Mouse (Mus musculus) heart, adult 9 months (tissue): Measurements from ENCODE around the gene Specc1l.

Experiments used
- DNase-seq, 2 experiments: peaks; one replicate each; pipeline ENCODE4 v3.0.0; 2022; ENCODE audit warnings: low spot score in 2 of 2

The Specc1l gene

GRCm38 (mm10) chr10:75224154-75224553 is 12.3 kb downstream of the Specc1l start:
- no peak for DNase-seq

DNA sequence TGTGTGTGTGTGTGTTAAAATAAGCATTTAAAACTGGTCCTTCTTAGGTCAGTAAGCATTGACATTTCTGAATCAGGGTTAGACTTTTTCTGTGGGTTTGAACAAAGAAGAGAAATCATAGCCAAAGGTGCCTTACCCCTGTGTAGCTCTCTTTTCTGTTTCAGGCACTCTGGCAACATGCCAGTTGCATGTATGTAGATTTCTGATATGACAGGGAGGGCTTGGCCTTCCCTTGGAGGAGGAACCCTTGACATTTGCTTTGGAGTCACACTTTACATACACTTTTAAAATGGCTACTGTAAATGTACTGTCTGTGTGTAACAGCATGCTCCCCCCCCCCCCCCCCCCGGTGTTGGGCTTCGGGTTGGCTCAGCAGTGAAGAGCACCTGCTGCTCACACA is 12.8 kb downstream of the Specc1l start:
- no peak for DNase-seq

GRCm38 (mm10) chr10:75227381-75227780 is 15.5 kb downstream of the Specc1l start:
- no peak for DNase-seq

DNA sequence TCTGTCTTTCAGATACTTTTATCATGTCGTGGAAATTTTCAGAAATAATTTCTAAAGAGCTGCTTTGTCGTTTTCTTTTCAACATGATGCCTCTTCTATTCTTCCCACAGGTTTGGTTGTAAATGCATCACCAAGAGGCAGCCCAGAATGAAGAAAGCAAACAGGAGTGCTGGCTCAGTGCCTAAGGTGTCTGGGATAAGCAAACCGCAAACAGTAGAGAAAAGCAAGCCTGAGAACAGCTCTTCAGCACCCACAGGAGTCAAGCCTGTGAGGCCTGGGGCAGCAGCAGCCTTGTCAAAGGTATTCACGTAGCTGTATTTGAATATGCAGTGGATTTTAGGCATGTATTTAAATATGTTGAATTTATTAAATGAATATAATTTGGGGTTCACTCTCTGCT is 18.7 kb downstream of the Specc1l start:
- DNase-seq, result no peak

DNA sequence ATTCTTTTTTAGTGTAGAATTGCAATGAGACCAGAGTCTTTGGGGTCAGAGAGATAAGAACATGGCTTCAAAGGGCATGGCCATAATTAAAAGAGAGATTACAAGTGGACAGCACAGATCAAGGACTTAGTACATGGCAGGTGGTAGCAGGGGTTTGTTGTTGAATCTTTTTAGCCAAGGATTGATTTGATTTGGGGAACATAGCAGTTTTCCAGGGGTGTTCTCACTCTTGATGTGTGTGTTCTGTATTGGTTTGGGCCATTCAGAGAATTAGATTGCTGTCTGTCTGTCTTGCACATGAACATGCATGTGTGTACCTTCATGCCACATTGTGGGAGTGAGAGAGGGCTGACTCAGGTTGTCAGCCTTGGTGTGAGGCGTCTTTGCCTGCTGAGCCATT is 20.0 kb downstream of the Specc1l start:
- no peak for DNase-seq

GRCm38 (mm10) chr10:75232612-75233155 is 20.8 kb downstream of the Specc1l start:
- DNase-seq, result no peak

- DNase-seq, result no peak
Observed at GRCm38 (mm10) chr10:75233489-75233888, 21.6 kb downstream of the Specc1l start.

DNA sequence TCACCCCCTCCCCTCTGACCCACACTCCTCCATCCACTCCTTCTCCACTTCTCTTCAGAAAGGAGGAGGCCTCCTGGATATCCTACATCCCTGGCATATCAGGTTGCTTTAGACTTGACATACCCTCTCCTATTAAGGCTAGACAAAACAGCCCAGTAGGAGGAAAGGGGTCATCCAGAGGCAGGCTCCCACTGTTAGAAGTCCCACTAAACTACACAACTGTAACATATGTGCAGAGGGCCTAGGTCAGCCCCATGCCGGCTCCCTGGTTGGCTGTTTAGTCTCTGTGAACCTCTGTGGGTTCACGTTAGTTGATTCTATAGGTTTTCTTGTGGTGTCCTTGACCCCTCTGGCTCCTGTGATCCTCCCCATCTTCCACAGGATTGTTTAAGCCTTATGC is 23.9 kb downstream of the Specc1l start:
- DNase-seq, result no peak

- no peak for DNase-seq
Observed at GRCm38 (mm10) chr10:75236156-75236555, 24.3 kb downstream of the Specc1l start.

DNA sequence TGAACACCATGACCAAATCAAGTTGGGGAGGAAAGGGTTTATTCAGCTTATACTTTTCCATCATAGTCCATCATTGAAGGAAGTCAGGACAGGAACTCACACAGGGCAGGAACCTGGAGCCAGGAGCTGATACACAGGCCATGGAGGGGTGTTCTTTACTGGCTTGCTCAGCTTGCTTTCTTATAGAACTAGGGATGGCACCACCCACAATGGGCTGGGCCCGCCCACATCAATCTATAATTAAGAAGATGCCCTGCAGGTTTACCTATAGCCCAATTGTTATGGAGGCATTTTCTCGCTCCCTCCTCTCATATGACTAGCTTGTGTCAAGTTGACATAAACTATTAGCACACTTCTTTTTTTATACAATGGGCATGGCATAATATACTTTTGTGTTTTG is 25.3 kb downstream of the Specc1l start:
- DNase-seq, result no peak

- no peak for DNase-seq
Observed at GRCm38 (mm10) chr10:75240583-75241250, 28.8 kb downstream of the Specc1l start.

DNA sequence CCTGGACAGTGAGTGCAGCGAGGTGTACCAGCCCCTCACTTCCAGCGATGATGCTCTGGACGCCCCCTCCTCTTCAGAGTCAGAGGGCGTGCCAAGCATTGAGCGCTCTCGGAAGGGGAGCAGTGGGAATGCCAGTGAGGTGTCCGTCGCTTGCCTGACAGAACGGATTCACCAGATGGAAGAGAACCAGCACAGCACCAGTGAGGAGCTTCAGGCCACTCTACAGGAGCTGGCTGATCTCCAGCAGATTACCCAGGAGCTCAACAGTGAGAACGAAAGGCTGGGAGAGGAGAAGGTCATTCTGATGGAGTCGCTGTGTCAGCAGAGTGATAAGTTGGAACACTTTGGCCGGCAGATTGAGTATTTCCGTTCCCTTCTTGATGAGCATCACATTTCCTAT is 33.9 kb downstream of the Specc1l start:
- no peak for DNase-seq

GRCm38 (mm10) chr10:75246331-75246730 is 34.5 kb downstream of the Specc1l start:
- DNase-seq, result no peak

GRCm38 (mm10) chr10:75251011-75251410 is 39.1 kb downstream of the Specc1l start:
- DNase-seq, result peak in 1 of 2 experiments; percentile 10

GRCm38 (mm10) chr10:75252301-75253022 is 40.6 kb downstream of the Specc1l start:
- DNase-seq, result no peak

- DNase-seq, result peak in 1 of 2 experiments; percentile 26
Observed at GRCm38 (mm10) chr10:75255091-75255490, 43.2 kb downstream of the Specc1l start.

DNA sequence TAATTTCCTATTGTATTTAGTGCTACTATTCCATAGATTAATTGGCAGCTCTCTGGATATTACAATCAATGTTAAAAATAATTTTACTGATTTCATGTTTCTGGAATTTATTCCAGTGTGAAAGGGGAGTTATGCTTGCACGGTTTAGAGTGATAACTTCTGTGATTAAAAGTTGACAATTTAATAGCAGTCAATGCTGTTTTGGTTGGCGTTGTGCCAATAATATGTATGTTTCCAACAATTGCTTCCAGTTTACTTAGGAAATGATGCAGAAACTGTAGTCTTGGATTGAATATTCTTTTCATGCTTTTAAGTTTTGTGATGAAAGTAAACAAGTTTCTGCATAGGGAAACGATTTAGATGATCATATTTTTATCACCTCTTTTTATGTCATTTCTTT is 45.5 kb downstream of the Specc1l start:
- DNase-seq, result no peak

GRCm38 (mm10) chr10:75258241-75258640 is 46.4 kb downstream of the Specc1l start:
- peak; percentile 46 to 60 for DNase-seq

GRCm38 (mm10) chr10:75261268-75261667 is 49.4 kb downstream of the Specc1l start:
- no peak for DNase-seq

DNA sequence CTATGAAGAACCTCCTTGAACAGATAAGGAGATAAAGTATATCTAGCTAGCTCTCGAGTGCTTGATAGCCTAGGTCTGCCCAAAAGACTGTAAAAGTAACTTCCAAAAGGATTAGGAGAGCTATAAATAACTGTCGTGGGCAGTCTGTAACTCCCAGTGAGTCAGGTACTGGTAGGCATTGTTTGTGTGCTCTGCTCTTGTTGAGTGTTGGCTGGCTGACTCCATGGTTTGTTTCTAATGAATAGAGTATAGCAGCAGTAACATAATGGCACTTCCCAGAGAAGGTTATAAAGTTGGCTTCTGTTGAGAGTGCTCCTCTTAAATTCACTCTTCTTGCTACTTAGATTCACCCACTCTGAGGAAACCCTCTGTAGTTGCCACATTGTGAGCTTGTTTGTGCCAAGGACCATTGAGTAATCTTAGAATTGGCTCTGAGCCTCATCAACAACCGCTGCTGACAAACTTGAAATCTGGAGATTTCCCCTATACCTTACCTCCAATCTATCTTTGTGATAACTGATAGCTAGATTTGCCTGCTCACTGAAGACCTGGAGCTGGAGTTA is 53.2 kb downstream of the Specc1l start:
- no peak for DNase-seq

- DNase-seq, result peak; percentile 22 to 39
Observed at GRCm38 (mm10) chr10:75273020-75273419, 61.1 kb downstream of the Specc1l start.

DNA sequence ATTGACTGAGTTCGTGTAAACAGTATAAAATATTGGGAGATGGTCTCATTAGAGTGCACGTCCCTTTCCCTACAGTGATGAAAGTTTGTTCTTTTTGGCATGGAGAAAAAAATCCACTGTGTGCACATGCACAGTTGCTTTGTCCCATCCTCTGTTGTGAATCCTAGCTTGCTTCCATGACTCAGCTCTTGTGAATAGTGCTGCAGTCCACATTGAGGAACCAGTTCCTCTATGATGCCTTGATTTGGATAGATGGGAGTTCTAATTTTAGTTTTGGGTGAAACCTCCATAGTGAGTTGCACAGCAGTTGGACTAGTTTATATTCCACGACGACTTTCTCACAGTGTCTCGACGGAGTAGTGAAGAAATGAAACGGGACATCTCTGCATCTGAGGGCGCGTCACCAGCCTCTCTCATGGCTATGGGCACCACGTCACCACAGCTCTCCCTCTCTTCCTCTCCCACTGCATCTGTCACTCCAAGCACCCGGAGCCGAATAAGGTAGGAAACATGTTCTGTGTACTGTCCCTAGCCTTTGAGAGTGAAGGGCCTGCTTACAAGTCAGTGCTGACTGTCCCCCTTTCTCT is 64.6 kb downstream of the Specc1l start:
- DNase-seq, result no peak
